Mouse (Mus musculus) liver, postnatal 0 days (tissue): ENCODE measurements around the gene Hist1h1a. TPM values are rescaled to one million over a fixed set of nuclear protein-coding genes. Genes with fewer than 3 reads are reported as not detected.
"Not testable (repeated sequence)": the region's sequence is repeated elsewhere in the genome, so short reads cannot be mapped to it uniquely, and the experiment has no call there.

ENCODE experiments used
- ATAC-seq: fragments of 200-750 bp; cut with Nextera tagmentation; 2 replicates; pipeline ENCODE4 v1.8.0; 2017; ENCODE audit warnings: mild to moderate bottlenecking, moderate library complexity
- DNase-seq: peaks from one replicate; pipeline ENCODE4 v3.0.0-alpha.2; 2016
- H3K27ac ChIP-seq: fragments of 300-500 bp; sonication (generic); 2 replicates; pipeline ENCODE4 v1.5.1; 2014; ENCODE audit warnings: antibody characterized with exemption, moderate library complexity, mild to moderate bottlenecking, low read depth
- H3K27me3 ChIP-seq: fragments of 300-500 bp; sonication (generic); 2 replicates; pipeline ENCODE4 v1.6.1; 2014; ENCODE audit warnings: low read length, control low read depth, mixed read lengths; ENCODE audit not compliant: insufficient read depth
- H3K36me3 ChIP-seq: fragments of 300-500 bp; sonication (generic); replicated peaks from 2 replicates; pipeline ENCODE4 v1.6.1; 2014; ENCODE audit warnings: mild to moderate bottlenecking, control low read depth, low read length, moderate library complexity, mixed read lengths; ENCODE audit not compliant: insufficient read depth
- H3K4me1 ChIP-seq: fragments of 300-500 bp; sonication (generic); 2 replicates; pipeline ENCODE4 v1.6.1; 2014; ENCODE audit warnings: antibody characterized with exemption, mild to moderate bottlenecking, control low read depth; ENCODE audit not compliant: insufficient read depth
- H3K4me2 ChIP-seq: fragments of 300-500 bp; sonication (generic); 2 replicates; pipeline ENCODE4 v1.6.1; 2014; ENCODE audit warnings: low read depth, mild to moderate bottlenecking, low read length, moderate library complexity, mixed read lengths
- H3K4me3 ChIP-seq: fragments of 300-500 bp; sonication (generic); 2 replicates; pipeline ENCODE4 v1.5.1; 2014; ENCODE audit warnings: low read depth, low read length
- H3K9ac ChIP-seq: fragments of 300-500 bp; sonication (generic); replicated peaks from 2 replicates; pipeline ENCODE4 v1.6.1; 2014; ENCODE audit warnings: mild to moderate bottlenecking, moderate library complexity
- H3K9me3 ChIP-seq: fragments of 300-500 bp; sonication (generic); 2 replicates; pipeline ENCODE4 v1.6.1; 2016; ENCODE audit warnings: mild to moderate bottlenecking, control low read depth, low read length, mixed read lengths
- CTCF ChIP-seq: sonication (generic); IDR thresholded peaks from 2 replicates; pipeline ENCODE4 v1.5.1; 2016; ENCODE audit warnings: antibody characterized with exemption, low read depth
- EP300 ChIP-seq: IDR thresholded peaks from 2 replicates; pipeline ENCODE4 v1.6.1; 2016; ENCODE audit warnings: antibody characterized with exemption, low read depth, mild to moderate bottlenecking
- WGBS: fragments of 180-500 bp; shearing (Covaris S2); extraction: QIAGEN DNeasy Blood & Tissue Kit; methylation state at CpG from one replicate; pipeline ENCODE4 v1.1.7; 2014; ENCODE audit not compliant: insufficient replicate concordance; 5-methylcytosine and 5-hydroxymethylcytosine counted together
- polyA plus RNA-seq: library from polyadenylated mRNA; unstranded; fragments of >200 nt; fragmentation: Nextera tagmentation; extraction: Ambion mirVana; gene quantifications from 2 replicates; pipeline ENCODE4 v1.2.1, GENCODE M21; 2015

Gene Hist1h1a
- 2.8 and 4.6 TPM in 2 replicates for polyA plus RNA-seq

DNA sequence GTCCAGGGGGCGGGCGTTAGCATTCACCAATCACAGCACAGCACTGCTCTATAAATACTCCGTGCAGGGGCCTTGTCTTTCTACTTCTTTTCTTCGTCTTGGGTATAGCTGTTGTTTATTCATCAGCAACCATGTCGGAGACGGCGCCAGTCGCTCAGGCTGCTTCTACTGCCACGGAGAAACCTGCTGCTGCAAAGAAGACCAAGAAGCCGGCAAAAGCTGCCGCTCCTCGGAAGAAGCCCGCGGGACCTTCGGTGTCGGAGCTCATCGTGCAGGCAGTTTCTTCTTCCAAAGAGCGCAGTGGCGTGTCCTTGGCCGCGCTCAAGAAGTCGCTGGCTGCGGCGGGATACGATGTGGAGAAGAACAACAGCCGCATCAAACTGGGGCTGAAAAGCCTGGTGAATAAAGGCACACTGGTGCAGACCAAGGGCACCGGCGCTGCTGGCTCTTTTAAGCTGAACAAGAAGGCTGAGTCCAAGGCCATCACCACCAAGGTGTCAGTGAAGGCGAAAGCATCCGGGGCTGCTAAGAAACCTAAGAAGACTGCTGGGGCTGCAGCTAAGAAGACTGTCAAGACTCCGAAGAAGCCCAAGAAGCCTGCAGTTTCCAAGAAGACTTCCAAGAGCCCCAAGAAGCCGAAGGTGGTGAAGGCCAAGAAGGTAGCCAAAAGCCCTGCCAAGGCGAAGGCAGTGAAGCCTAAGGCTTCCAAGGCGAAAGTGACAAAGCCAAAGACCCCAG, at the start of gene Hist1h1a:
Gene Hist1h1a, plus strand, starts transcription at position 81 of the 738 bp plus-strand sequence.
- 3% methylated on average over 34 of the region's 34 CpGs for WGBS
- peak; percentile 94 for DNase-seq
- H3K36me3 ChIP-seq: no peaks in the 10 kb centered on the region
- peak within 1 kb of the TSS; percentile 59 for H3K4me3 ChIP-seq
- no peaks in the 10 kb centered on the region for H3K9me3 ChIP-seq
- TF ChIP-seq CTCF (no peak), EP300 (peak; percentile 68)
- no peaks in the 10 kb centered on the region for H3K27me3 ChIP-seq
- H3K4me1 ChIP-seq: peaks cover 24% of the 10 kb centered on the region
- peak within 1 kb of the TSS; percentile 97 for H3K27ac ChIP-seq
- ATAC-seq: peak; percentile 34
- peak within 1 kb of the TSS; percentile 79 for H3K9ac ChIP-seq
- H3K4me2 ChIP-seq: peak within 1 kb of the TSS; percentile 84

DNA sequence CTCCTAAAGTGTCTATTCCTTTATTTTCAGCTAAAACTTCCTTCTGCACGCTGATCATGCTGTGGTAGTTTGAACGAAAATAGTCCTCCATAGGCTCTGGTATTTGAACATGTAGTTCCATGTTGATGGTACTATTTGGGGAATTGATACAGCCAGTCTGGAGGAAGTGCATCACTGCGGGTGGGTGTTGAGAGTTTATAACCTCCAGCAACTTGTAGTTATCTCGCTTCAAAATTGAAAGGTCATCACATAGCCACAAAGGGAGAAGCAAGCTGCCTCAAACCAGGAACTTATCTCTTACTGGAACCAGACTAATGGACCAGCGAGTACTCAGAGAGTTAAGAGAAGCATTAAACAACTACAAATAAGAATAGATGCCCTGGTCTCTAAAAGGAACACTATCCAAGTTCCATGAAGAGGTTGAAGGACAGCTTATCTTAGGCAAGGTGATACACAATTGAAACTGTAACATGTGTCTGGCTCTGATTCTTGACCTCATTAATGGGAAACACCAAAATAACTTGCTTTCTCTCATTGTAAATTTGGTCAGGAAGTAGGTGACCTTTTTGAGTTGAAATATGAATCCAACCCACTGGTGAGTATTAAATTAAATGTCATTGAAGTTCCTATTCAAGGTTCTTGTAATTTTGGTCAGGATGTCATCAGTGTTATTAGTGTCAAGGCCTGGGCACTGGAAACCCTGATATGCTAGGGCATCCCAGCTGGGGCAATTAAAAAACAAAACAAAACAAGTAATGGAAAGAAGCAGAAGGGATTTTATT, 47.0 kb upstream of the Hist1h1a start:
- DNase-seq (peak; percentile 10), ATAC-seq (peak; percentile 23; the same call in 1 of the 2 replicates)
- no peaks in the 10 kb centered on the region for H3K36me3 ChIP-seq
- no peaks in the 10 kb centered on the region for H3K27me3 ChIP-seq
- 51% methylated on average over 5 of the region's 5 CpGs for WGBS
- H3K4me2 ChIP-seq: no peak overlapping the region
- H3K9me3 ChIP-seq: no peaks in the 10 kb centered on the region
- H3K27ac ChIP-seq: no peak overlapping the region
- H3K4me3 ChIP-seq: no peak overlapping the region
- 0 out of 2 replicates have a peak, but pooled peaks cover 5% of the 10 kb centered on the region for H3K4me1 ChIP-seq
- TF ChIP-seq CTCF: no peak
- no peak for TF ChIP-seq EP300
- no peak overlapping the region for H3K9ac ChIP-seq

DNA sequence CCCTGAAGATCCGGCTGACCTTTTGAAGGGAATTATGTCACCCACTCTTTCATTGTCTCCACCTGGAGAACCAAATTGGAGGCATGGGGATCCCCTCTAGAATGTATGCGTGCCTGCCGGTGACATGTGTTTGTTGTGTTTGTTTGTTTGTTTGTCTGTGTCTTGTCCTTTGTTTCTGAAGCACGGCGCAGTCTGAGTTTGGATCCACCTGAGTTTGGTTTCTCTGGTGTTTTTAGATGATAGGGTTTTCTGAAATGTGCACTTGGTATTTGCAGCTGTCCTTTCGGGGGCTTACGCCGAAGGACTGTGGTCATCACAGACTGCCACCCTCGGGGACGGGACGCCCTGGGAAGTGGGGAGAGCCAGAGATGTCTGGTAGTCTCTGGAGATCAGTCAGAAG, 46.3 kb upstream of the Hist1h1a start:
- H3K9ac ChIP-seq: 0 out of 2 replicates have a peak overlapping the region, but pooled peaks have one; percentile 11
- 48% methylated on average over 11 of the region's 11 CpGs for WGBS
- H3K36me3 ChIP-seq: no peaks in the 10 kb centered on the region
- H3K27me3 ChIP-seq: no peaks in the 10 kb centered on the region
- DNase-seq (peak; percentile 11), ATAC-seq (no peak)
- no peak overlapping the region for H3K4me3 ChIP-seq
- TF ChIP-seq CTCF (no peak), EP300 (no peak)
- H3K4me1 ChIP-seq: 0 out of 2 replicates have a peak, but pooled peaks cover 3% of the 10 kb centered on the region
- peak overlapping the region; percentile 70; the same call in 1 of the 2 replicates for H3K27ac ChIP-seq
- H3K4me2 ChIP-seq: no peak overlapping the region
- no peaks in the 10 kb centered on the region for H3K9me3 ChIP-seq

DNA sequence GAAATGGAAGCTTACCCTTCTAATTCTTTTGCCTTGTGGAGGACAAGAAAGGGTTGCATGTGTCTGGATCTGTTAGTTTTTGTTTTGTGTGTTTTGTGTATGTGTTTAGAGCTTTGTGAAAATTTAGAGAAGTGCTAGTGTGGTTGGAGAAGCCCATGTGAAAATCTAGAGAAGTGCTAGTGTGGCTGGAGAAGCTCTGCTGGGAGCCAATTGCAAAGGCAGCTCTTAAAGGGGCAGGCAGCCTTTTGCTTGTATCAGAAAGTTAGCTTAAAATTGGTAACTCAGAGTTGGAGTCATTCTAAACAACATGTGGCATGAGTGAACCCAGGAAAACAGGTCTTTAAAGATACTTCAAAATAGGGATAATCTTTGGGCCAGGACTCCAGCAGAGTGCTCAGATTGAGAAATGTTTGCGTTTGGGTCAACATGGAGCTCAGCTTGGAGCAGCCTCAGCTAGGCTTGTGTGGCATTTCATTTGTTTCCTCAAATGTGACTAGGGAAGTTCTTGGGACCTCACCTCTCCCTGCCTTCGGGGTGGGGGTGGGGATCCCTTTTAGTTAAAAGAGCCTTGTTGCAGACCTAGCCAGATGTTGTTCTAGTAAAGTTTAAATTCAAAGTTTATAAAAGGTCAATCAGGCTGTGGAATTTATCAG, 45.7 kb upstream of the Hist1h1a start:
- not testable (repeated sequence) for H3K4me2 ChIP-seq, H3K4me3 ChIP-seq, H3K9me3 ChIP-seq, H3K4me1 ChIP-seq, ATAC-seq, H3K36me3 ChIP-seq, H3K27me3 ChIP-seq
- 11% methylated on average over 2 of the region's 2 CpGs for WGBS
- peak; percentile 14 for DNase-seq
- Histone ChIP-seq H3K27ac (peak overlapping the region; percentile 70; the same call in 1 of the 2 replicates), H3K9ac (0 out of 2 replicates have a peak overlapping the region, but pooled peaks have one; percentile 11)

DNA sequence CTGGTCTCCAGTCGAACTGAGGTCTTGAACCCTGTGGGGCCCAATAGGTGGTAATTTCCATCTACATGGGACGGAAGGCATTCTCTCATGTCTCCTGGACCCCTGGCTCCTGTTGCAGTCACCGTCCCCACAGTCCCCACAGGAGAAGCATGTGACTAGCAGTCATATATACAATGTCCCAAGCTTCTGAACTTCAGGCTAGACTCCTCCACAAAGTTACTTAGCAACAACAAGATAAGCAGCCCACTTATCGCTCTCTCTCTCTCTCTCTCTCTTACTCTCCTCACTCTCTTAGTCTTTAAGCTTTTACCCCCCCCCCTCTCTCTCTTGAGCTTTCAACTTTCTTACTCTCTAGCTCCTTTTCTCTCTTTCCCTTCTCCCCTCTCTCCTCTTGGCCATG, 39.2 kb upstream of the Hist1h1a start:
- no peak for TF ChIP-seq CTCF
- no peak for TF ChIP-seq EP300
- H3K27me3 ChIP-seq: no peaks in the 10 kb centered on the region
- no peaks in the 10 kb centered on the region for H3K36me3 ChIP-seq
- H3K4me2 ChIP-seq: no peak overlapping the region
- 73% methylated on average over 4 of the region's 4 CpGs for WGBS
- DNase-seq (peak; percentile 8), ATAC-seq (no peak)
- no peak overlapping the region for H3K27ac ChIP-seq
- peaks cover 9% of the 10 kb centered on the region for H3K4me1 ChIP-seq
- no peak overlapping the region for H3K9ac ChIP-seq
- no peaks in the 10 kb centered on the region for H3K9me3 ChIP-seq
- H3K4me3 ChIP-seq: no peak overlapping the region

DNA sequence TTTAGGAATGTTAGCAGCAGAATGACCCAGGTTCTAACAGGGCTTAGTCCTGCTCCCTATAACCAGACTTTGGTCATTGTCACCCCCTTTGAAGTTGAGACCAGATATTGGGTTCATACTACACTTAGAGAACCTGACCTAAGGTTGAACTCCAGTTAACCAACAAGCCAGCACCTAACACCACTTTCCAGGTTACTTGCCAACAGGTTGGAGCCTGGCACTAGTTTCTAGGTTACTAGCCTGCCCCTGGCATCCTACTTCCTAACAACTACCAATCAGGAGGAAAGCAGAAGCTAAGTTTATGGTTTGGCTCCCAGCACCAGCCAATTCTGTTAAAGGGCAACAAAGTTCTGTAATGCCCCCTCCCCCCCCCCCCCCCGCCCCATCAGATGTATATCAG, 38.3 kb upstream of the Hist1h1a start:
- WGBS: 56% methylated on average over 1 of the region's 1 CpGs

More for the DNA sequence above, 38.3 kb upstream of the Hist1h1a start:
- no peak overlapping the region for H3K4me3 ChIP-seq
- H3K9ac ChIP-seq: no peak overlapping the region
- H3K36me3 ChIP-seq: no peaks in the 10 kb centered on the region
- no peaks in the 10 kb centered on the region for H3K27me3 ChIP-seq
- TF ChIP-seq EP300 (no peak), CTCF (no peak)
- peaks cover 12% of the 10 kb centered on the region for H3K4me1 ChIP-seq
- ATAC-seq (no peak), DNase-seq (peak; percentile 6)
- H3K4me2 ChIP-seq: no peak overlapping the region
- H3K9me3 ChIP-seq: no peaks in the 10 kb centered on the region
- H3K27ac ChIP-seq: no peak overlapping the region
